Mouse (Mus musculus) adrenal gland, adult 8-10 months (tissue): Measurements from ENCODE around the gene Cmtm8. TPM values are rescaled to one million over a fixed set of nuclear protein-coding genes. Genes with fewer than 3 reads are reported as not detected.
A peak's percentile ranks its signal among the peaks of the same experiment; 100 is the strongest.

ENCODE experiments used
- DNase-seq: peaks from one replicate; pipeline ENCODE4 v3.0.0; 2022
- total RNA-seq, 4 experiments: library from RNA; stranded (reverse); gene quantifications; 2 replicates each; pipeline ENCODE4 v1.2.4; 2022

Gene Cmtm8
- total RNA-seq: 1 to 10 TPM; 4.0 to 9.9 (median 7.0) TPM

DNA sequence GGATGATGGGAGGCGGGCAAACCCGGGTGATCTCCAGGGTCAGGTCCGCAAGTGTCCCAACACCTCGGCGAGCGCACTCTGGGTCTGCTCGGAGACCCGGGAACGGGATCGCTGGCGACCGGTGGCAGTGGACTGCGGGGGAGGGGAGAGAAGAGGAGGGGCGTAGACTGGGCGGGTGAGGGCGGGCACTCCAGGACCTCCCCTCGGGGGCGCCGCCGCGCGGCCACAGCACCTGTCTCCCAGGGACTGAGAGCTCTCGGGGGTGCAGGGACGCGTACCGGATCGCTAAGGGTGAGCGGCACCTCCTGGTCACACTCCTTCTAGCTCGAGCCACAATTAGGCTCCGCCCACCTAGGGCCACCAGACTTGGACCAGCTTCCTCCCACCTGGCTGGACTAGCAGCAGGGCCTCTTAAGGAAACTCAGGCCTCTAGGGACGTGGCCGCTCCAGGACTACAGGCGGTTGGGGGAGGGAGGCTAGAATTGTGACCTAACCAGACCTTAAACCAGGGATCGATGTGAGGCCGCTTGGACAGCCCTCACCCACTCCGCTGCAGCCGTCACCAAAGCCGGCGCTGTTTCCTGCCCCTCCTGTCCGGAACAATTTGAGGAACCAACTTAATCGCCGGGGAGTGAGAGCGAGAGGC lies at the start of gene Cmtm8:
TSS of gene Cmtm8 (minus strand) at position 140 of the 646 bp plus-strand sequence.
- peak; percentile 49 for DNase-seq

DNA sequence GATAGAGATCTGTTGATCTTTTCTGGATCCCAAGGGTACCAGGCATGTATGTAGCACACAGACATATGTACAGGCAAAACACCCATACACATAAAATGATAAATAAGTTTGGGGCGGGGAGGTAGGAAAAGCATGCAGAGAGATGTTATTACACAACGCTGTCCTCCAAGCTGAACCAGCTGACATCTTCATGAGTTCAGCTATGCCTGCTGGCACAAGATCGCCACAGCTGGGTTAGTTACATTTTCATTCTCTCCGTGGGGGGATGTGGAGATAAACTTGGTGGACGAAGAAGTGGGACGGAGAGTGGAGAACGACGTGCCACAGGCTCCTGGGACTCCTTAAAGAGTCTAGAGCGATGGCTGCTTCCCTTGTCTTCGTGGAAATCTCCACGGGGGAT lies 49.0 kb upstream of the Cmtm8 start:
- no peak for DNase-seq

DNA sequence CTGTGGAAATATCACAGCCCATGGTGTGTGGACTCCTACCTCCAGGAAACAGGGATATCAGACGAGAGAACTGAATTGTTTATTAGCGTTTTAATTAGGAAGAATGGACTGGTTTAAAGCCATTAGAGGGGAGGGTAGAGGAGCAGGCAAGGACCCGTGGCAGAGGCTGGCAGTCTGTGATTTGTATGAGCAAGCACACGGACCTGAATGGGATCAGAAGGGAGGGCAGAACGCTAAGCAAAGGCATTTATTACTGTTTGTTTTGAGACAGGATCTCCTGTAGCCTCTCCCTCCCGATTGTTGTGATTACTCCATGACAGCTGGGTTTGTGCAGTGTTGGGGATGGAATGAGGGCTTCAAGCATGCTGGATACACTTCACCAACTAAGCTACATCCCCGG lies 46.4 kb upstream of the Cmtm8 start:
- DNase-seq: no peak

DNA sequence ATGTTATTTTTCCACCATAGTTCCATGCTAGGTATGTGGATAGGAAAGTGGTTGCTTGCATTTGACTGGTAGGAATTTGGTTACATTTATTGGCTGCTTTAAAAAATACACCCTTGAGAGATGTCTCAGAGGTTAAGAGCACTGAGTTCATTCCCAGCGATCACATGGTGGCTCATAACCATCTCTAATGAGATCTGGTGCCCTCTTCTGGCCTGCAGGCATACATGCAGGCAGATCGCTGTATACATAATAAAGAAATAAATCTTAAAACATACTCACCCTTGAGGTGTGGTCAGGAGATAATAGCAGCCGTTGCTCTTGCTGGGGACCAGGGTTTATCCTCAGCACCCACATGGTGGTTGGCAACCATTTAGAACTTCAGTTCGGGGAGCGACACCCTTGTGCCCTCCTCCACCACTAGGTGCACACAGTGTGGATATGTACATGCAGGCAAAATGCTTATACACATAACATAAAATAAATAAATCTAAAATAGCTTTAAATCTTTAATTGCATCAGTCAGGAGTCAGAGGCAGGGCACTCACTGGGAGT lies 45.0 kb upstream of the Cmtm8 start:
- no peak for DNase-seq

DNA sequence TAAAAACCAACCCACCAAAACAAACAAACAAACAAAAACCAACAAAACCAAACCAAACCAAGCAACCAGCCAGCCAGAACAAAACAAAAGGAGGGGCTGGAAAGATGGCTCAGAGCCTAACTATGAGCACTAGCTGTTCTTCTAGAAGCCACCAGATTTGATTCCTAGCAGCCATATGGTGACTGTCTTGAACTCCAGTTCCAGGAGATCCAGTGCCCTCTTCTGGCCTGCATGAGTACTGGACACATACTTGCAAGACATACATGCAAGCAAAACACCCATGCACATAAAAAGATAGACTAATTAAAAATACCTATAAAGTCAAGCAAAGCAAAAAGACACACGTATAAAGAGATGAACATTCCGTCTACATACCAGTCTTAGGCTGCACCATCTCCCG lies 43.7 kb upstream of the Cmtm8 start:
- DNase-seq: no peak

DNA sequence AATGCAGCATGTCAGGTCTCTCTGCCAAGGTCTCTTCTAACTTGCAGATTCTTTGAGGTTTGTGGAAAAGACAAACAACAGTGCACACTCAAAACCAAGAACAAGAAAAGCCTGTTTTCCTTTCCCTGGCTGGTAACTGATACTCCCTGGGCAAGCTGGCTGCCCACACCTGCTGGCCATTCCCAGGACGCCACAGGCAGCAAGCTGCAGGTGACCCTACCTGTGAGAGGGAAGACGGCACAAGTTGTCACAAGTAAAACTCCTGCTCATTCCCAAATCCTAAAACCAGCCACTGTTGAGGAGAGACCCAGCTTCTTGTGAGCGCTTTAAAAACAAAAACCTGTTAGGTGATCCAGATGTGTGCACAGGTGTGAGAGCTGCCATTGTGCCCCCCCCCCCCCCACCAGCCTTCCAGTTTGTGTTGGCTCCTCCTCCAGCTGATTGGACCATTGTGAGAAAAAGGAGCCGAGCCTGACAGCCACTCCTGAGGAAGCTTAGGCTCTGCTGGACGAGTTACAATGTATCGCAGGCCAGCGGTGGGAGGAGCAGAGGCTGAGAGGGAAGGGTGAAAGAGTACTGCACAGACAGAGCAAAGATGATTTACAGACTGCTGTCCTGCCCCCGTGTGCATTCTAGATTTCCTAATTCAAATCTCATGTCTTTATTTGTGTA lies 42.2 kb upstream of the Cmtm8 start:
- no peak for DNase-seq

DNA sequence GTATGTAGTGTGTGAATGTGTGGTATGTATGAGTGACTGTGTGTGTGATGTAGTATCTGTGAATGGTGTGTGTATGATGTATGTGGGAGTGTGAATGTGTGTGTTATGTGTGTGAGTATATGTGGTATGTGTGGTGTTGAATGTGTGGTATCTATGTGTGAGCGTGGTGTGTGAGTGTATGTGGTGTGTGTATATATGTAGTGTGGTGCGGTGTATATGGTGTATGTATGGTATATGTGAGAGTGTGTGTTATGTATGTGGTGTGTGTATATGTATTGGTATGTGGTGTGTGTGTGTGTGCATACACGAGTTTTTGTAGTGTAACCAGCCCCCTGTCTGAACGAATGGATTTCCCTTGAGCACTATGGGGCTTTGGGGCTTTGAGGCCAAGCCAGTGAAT lies 41.6 kb upstream of the Cmtm8 start:
- no peak for DNase-seq

DNA sequence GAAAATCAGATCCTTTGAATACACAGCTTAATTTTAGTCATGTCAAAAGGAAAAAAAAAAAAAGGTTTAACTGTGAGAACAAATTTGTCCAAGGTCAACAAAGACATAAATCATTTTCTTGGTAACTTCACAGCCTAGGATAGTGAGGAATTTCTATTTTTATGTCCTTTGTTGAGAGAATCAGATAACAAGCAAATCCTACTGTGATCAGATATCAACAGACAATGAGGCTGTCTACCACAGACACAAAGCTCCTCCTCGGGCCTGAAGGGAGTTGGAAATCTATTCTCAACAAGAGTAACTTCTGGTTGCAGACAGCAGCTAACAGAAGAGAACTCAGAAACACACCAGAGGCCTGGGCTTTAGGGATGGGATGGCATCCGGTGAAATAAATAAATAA lies 38.0 kb upstream of the Cmtm8 start:
- no peak for DNase-seq

DNA sequence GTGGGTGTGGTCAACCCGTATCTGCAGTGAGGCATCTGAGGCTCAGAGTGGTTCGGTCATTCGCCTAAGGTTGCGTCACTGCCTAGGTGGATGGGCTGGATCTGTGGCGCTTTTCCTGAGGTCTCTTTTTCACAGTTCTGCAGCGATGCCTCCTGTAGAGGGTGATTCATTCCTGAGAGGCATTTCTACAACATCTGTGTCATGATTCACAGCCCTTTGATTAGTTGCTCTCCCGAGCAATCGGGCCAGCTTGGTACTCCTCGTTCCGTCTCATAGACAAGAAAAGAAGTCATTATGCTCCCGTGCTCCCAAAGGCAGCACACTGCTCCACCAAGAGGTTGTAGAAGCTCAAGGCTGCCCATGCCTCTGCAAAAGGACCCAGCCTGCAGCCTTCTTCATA lies 11.4 kb upstream of the Cmtm8 start:
- DNase-seq: peak; percentile 13

DNA sequence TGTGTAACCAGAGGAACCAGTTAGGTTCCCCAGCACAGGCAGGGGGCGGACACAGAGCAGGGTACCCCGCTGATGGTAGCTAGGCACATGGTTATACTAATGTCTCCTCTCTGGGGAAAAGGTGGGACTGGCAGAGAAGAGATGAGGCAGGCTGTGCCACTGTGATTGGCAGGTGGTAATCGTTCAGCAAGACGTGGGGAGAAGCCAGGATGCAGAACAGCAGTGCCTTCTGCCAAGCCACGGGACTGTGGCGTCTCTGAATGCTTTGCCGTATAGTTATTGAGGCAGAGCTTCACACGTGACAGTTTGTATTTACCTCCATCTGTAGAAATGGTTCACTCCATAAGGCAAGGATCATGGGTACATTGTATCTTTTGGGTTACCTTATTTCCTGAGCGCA lies 10.7 kb upstream of the Cmtm8 start:
- no peak for DNase-seq

DNA sequence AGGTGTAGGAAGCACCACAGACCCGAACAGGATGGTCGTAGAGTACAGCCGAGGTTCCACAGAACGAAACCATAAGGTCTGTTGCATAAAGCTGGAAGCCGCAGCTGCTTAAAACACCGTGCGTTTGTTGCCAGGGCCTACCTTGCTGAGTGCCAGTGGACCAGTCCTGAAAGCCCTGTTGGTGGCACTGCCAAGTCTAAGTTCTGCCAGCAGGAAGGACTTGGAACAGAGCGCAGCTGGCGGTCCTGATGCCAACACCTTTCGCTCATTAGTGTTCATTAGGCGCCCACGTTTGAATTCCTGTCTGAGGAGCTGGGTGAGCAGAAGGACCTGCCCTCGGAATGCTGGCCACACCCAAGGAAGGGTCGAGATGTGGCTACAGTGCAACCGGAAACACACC lies 9.4 kb upstream of the Cmtm8 start:
- DNase-seq: no peak

DNA sequence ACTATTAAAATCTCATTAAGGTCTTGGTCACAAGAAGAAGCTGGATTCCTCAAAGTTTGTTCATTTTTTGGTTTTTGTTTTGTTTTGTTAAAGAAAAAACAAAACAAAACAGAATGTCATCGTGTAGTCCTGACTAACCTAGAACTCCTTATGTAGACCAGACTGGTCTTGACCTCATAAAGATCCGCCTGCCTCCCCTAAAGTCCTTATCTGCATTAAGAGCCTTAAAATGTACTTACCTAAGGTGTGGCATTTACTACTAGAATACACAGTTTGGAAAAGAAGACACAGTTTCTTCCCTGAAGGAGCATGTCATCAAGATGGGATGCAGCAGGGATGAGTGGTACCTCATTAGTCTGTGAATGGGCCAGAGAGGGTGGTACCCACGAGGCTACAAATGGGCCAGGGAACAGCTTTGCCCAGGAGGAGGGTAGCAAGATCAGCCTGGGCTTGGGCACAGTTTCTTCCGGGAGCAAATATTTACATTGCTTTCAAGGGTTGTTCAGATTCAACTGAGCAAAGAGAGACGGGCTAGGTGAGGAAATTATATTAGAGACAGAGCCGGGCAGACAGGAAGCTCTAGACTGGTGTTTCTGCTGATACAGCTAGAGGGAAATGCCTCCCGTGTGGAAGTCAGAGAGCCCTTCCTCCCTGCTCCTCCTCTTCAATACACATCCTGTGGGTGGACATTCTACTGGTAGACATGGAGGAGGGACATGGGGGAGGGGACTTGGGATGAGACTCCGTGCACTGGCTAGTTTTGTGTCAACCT lies 7.6 kb upstream of the Cmtm8 start:
- no peak for DNase-seq

DNA sequence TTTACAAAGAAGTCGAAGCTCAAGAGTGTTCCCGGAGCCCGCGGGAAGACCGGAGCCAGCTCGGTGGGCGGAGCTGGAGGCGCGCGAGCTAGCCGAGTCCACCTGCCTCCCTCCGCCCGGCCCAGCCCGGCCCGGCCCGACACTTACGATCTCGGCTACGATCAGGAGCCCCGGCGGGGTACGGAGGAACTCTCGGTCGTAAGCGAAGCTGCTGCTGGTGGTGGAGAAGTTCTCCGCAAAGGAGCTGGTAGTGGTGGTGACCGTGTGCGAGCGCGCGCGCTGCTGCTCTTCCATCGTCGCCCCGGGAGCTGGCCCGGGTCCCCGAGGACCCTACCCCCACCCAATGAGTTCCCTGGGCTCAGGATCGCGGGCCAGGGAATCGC lies 331 bp downstream of the Cmtm8 start:
- peak; percentile 15 for DNase-seq

DNA sequence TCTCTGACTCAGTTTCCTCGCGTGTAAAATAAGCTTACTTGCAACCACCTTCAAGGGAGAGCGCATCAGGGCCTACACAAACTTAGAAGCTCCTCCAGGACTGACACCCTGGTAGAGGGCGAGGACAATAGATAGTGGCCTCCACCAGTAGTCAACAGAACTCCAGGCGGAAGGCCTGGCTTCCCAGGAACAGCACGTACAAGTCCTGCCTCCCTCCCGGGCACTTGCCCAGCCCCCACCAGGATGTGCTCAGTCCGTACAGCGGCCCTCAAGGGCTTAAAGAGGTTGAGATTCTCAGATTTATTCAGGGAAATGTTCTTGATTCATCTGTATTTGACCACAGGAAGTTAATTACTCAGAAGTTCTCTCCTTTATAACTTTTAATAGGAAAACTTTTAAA lies 1.1 kb downstream of the Cmtm8 start:
- no peak for DNase-seq

DNA sequence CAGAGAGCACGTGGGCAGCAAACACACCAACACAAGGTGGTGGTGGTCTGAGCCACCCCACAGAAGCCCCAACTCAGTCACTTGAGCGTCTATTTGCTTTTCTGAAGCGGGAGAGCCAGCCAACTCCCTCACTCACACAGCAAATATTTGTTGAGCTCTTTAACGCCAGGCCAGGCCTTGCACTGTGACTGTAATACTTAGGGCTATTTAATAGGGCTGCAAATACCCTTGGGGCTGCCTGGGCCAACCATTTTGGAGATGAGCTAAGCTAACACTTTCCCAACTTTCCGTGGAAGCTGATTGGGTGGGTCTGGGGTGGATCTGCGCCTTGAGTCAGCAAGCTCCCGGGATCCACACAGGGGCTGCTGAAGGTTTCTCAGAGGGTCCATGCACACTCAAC lies 1.7 kb downstream of the Cmtm8 start:
- no peak for DNase-seq

DNA sequence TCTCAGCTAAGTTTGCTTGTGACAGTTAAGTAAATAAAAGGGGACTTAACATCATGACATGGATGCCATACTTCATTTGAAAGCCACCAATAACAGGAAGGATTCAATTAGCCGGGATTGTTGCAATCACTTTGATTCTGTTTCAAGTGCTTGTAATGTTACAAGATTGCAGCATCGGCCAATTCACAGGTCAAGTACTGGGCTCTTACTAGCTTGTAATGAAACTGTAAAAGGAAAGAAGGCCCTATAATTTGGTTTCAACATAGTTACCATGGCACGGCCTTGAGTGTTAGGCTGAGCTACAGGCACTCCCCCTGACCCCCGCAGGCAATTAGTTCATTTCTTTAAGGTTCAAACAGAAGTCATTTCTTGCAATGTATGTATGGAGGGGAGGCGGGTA lies 5.1 kb downstream of the Cmtm8 start:
- DNase-seq: no peak

DNA sequence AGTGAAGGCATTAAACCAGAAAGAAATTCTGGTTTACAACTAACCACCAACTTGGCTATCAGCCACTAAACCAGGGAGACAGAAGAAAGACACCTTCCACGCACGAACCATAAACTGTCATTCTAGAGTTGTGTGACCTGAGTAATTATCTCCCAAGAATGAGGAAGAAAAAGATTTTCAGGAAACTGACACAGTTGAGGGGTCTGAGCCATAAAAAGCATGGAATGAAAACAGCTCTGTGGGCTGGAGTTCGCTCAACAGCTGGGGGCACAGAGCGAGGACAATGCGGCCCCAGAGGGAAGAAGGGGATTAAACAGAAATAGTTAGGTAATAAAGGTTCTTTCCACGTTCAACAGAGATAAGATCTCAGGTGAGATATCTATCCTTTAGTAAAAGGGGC lies 12.4 kb downstream of the Cmtm8 start:
- DNase-seq: no peak

DNA sequence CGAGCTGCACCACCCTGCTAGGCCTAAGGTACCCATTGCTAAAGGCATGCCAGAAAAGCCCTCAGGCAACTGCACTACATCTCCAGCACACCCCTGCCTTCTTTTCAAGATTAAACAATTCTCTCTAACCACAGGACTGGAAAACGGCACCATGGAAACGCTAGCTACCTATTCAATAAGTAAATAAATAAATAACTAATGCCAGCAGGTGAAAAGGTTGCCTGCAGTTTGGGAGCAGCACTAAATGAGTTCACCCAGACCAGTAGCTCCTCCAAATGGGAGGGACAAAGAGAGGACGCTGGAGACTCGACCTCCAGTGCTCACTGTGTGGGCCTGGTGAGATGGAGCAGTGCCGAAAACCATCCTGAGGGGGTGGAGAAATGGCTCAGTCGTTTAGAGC lies 13.6 kb downstream of the Cmtm8 start:
- no peak for DNase-seq

DNA sequence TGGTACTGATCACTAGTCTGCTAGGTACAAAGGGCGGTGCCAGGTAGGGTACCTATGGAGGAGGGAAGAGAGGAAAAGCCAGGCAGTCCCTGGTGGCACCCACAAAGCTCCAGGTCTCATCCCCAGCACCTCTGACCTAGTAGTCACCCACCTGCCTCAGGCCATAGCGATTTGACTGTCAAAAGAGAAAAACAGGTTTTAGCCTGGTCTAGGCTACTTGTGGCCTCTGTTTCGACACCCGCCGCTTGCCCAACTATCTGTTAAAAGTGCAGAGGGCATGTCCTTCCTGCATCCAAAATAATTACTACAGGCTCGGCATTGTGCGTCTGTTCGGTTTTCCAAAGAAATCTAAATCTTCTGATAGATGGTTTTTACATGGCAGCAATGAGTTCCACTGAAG lies 14.3 kb downstream of the Cmtm8 start:
- DNase-seq: no peak

DNA sequence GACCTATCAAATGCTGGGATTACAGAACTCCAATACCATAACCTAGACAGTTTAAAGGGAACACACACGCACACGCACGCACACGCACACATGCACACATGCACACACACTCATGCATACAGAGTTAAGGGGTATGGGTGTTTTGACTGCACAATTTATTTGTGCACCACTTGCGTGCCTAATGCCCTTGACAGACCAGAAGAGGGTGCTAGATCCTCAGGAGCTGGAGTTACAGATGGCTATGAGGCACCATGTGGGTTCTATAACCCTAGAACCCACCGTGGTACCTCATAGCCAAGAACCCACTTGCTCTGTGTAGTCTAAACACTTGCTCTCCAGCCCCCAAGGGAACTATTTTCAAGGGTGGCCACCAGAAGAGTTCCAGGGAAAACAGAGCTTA lies 15.6 kb downstream of the Cmtm8 start:
- DNase-seq: no peak

DNA sequence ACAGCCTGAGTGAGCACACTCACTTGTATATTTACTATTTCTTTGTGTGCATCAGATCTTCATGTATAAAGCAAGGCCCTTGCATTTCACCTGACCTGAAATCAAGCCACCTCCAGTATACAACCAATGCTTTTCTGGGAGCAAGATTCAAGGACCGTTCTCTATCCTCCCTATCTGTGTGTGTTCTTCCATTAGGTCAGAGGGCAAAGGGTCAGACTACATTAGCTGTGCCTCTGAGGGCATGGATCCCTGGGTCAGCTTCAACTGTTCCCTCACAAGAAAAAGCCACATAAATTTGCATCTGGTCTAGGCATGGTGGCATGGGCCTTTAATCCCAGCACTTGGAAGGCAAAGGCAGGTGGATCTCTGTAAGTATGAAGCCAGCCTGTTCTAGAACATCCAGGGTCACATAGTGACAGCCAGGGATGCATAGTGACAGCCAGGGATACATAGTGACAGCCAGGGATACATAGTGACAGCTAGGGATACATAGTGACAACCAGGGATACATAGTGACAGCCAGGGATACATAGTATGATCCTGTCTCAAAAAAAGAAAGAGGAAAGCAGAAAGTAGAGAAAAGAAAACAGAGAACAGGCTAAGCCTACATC lies 16.6 kb downstream of the Cmtm8 start:
- no peak for DNase-seq

DNA sequence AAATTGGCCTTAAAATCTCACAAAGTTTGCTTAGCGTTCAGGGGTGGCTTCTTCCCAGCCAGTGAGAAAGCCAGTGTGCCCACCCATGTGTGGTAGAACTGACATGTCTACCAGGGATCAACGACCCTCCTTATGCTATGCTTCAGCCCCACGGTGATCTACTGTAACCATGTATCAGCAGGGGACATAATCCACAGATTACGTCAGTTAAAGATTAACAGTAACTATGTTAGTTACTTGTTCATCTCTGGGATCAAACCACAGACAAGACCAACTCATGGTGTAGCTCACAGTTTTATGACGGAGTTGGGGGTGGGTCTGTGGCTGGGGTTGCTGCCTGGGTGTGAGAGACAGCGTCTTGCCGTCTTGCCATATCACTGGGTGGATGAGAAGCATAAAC lies 19.8 kb downstream of the Cmtm8 start:
- no peak for DNase-seq
